Mouse (Mus musculus) hindbrain, postnatal 0 days (tissue): ENCODE results near the gene Ap1m1. TPM values are rescaled to one million over a fixed set of nuclear protein-coding genes. Genes with fewer than 3 reads are reported as not detected.
A peak's percentile ranks its signal among the peaks of the same experiment; 100 is the strongest.

Source experiments
- ATAC-seq: fragments of 200-750 bp; cut with Nextera tagmentation; 2 replicates; pipeline ENCODE4 v1.8.0; 2017; ENCODE audit warnings: mild to moderate bottlenecking, moderate TSS enrichment, moderate library complexity
- DNase-seq: peaks from one replicate; pipeline ENCODE4 v3.0.0-alpha.2; 2015; ENCODE audit warnings: low spot score
- H3K27ac ChIP-seq: fragments of 300-500 bp; sonication (generic); 2 replicates; pipeline ENCODE4 v1.5.1; 2014; ENCODE audit warnings: mild to moderate bottlenecking
- H3K27me3 ChIP-seq: fragments of 300-500 bp; sonication (generic); 2 replicates; pipeline ENCODE4 v1.6.1; 2014; ENCODE audit warnings: low read length, mixed read lengths; ENCODE audit not compliant: insufficient read depth
- H3K36me3 ChIP-seq: fragments of 300-500 bp; sonication (generic); 2 replicates; pipeline ENCODE4 v1.6.1; 2014; ENCODE audit warnings: low read length, mixed read lengths; ENCODE audit not compliant: insufficient read depth
- H3K4me1 ChIP-seq: fragments of 300-500 bp; sonication (generic); 2 replicates; pipeline ENCODE4 v1.6.1; 2014; ENCODE audit warnings: antibody characterized with exemption, low read length, mixed read lengths; ENCODE audit not compliant: insufficient read depth
- H3K4me2 ChIP-seq: fragments of 300-500 bp; sonication (generic); 2 replicates; pipeline ENCODE4 v1.6.1; 2014; ENCODE audit warnings: low read depth, mild to moderate bottlenecking, low read length, moderate library complexity, mixed read lengths
- H3K4me3 ChIP-seq: fragments of 300-500 bp; sonication (generic); 2 replicates; pipeline ENCODE4 v1.5.1; 2014; ENCODE audit warnings: low read length
- H3K9ac ChIP-seq: fragments of 300-500 bp; sonication (generic); replicated peaks from 2 replicates; pipeline ENCODE4 v1.6.1; 2014; ENCODE audit warnings: mild to moderate bottlenecking, low read length, moderate library complexity, mixed read lengths
- H3K9me3 ChIP-seq: fragments of 300-500 bp; sonication (generic); 2 replicates; pipeline ENCODE4 v1.6.1; 2016; ENCODE audit warnings: low read length, mixed read lengths
- CTCF ChIP-seq: IDR thresholded peaks from 2 replicates; pipeline ENCODE4 v1.5.1; 2016; ENCODE audit warnings: antibody characterized with exemption, control low read depth, low read depth
- WGBS: fragments of 180-500 bp; shearing (Covaris S2); extraction: QIAGEN DNeasy Blood & Tissue Kit; methylation state at CpG from one replicate; pipeline ENCODE4 v1.1.7; 2014; 5-methylcytosine and 5-hydroxymethylcytosine counted together
- polyA plus RNA-seq: library from polyadenylated mRNA; unstranded; fragments of >200 nt; fragmentation: Nextera tagmentation; extraction: Ambion mirVana; gene quantifications from 2 replicates; pipeline ENCODE4 v1.2.1, GENCODE M21; 2015
- total RNA-seq: library from RNA; depleted of rRNA; stranded (reverse); fragments of >200 nt; gene quantifications from 2 replicates; pipeline ENCODE4 v1.2.3, GENCODE M21; 2014

Gene Ap1m1
- total and polyA plus RNA-seq, 2 experiments from 2014 or later: 81.3 to 216 TPM

GRCm38 (mm10) chr8:72211846-72212245 is 28.0 kb upstream of the Ap1m1 start:
- Histone ChIP-seq H3K27me3 (no peaks in the 10 kb centered on the region), H3K4me1 (no peaks in the 10 kb centered on the region), H3K9ac (no peak overlapping the region), H3K9me3 (no peaks in the 10 kb centered on the region), H3K27ac (no peak overlapping the region), H3K36me3 (no peaks in the 10 kb centered on the region), H3K4me2 (no peak overlapping the region), H3K4me3 (no peak overlapping the region)
- no peak for ATAC-seq
- no peak for TF ChIP-seq CTCF
- DNase-seq: no peak
- 95% methylated on average over 1 of the region's 1 CpGs for WGBS

GRCm38 (mm10) chr8:72212751-72213150 is 27.1 kb upstream of the Ap1m1 start, which contains the start of gene Cib3:
Gene Cib3 (minus strand): TSS chr8:72212837.
- Histone ChIP-seq H3K36me3 (no peaks in the 10 kb centered on the region), H3K4me3 (no peak within 1 kb of the TSS), H3K4me2 (no peak within 1 kb of the TSS), H3K4me1 (no peaks in the 10 kb centered on the region), H3K9ac (no peak within 1 kb of the TSS), H3K27me3 (no peaks in the 10 kb centered on the region), H3K9me3 (no peaks in the 10 kb centered on the region), H3K27ac (no peak within 1 kb of the TSS)
- no peak for DNase-seq
- ATAC-seq: no peak
- no peak for TF ChIP-seq CTCF
- 58% methylated on average over 4 of the region's 4 CpGs for WGBS

- H3K9ac ChIP-seq: no peak within 1 kb of the TSS
- H3K4me3 ChIP-seq: no peak within 1 kb of the TSS
- no peak for DNase-seq
- no peaks in the 10 kb centered on the region for H3K36me3 ChIP-seq
- 83% methylated on average over 4 of the region's 4 CpGs for WGBS
- H3K27me3 ChIP-seq: no peaks in the 10 kb centered on the region
- no peaks in the 10 kb centered on the region for H3K4me1 ChIP-seq
- no peak within 1 kb of the TSS for H3K27ac ChIP-seq
- ATAC-seq: no peak
- no peaks in the 10 kb centered on the region for H3K9me3 ChIP-seq
- no peak within 1 kb of the TSS for H3K4me2 ChIP-seq
- TF ChIP-seq CTCF: no peak
Observed at GRCm38 (mm10) chr8:72213536-72213935, 26.3 kb upstream of the Ap1m1 start, which contains the start of gene Gm11034. Gene Gm11034 (minus strand): TSS chr8:72213636.

- Histone ChIP-seq H3K27ac (no peak overlapping the region), H3K36me3 (no peaks in the 10 kb centered on the region), H3K4me1 (peaks cover under 1% of the 10 kb centered on the region; the same call in 1 of the 2 replicates), H3K9ac (no peak overlapping the region), H3K9me3 (no peaks in the 10 kb centered on the region), H3K4me3 (no peak overlapping the region), H3K27me3 (no peaks in the 10 kb centered on the region), H3K4me2 (no peak overlapping the region)
- DNase-seq (no peak), ATAC-seq (no peak)
- 42% methylated on average over 2 of the region's 2 CpGs for WGBS
- peak; percentile 35 for TF ChIP-seq CTCF
Observed at GRCm38 (mm10) chr8:72215060-72215459, 24.8 kb upstream of the Ap1m1 start.

- no peak for TF ChIP-seq CTCF
- ATAC-seq (no peak), DNase-seq (no peak)
- 33% methylated on average over 1 of the region's 1 CpGs for WGBS
- no peaks in the 10 kb centered on the region for H3K36me3 ChIP-seq
- H3K4me1 ChIP-seq: peaks cover 7% of the 10 kb centered on the region
- no peak overlapping the region for H3K4me2 ChIP-seq
- no peaks in the 10 kb centered on the region for H3K9me3 ChIP-seq
- H3K9ac ChIP-seq: no peak overlapping the region
- no peak overlapping the region for H3K4me3 ChIP-seq
- H3K27ac ChIP-seq: no peak overlapping the region
- H3K27me3 ChIP-seq: no peaks in the 10 kb centered on the region
Observed at GRCm38 (mm10) chr8:72215871-72216270, 23.9 kb upstream of the Ap1m1 start.

GRCm38 (mm10) chr8:72218781-72219540 is 20.9 kb upstream of the Ap1m1 start:
- no peaks in the 10 kb centered on the region for H3K27me3 ChIP-seq
- DNase-seq: no peak
- peaks cover 10% of the 10 kb centered on the region for H3K36me3 ChIP-seq
- H3K4me2 ChIP-seq: peak overlapping the region; percentile 88
- no peaks in the 10 kb centered on the region for H3K9me3 ChIP-seq
- H3K4me3 ChIP-seq: peak overlapping the region; percentile 83
- H3K4me1 ChIP-seq: peaks cover 7% of the 10 kb centered on the region
- WGBS: 75% methylated on average over 9 of the region's 10 CpGs
- peak; percentile 33 for ATAC-seq
- no peak for TF ChIP-seq CTCF
- H3K27ac ChIP-seq: no peak overlapping the region
- no peak overlapping the region for H3K9ac ChIP-seq
